Mouse (Mus musculus) cerebellum, adult (tissue): Measurements from ENCODE around the gene Camk2g.
"Not testable (repeated sequence)": the region's sequence is repeated elsewhere in the genome, so short reads cannot be mapped to it uniquely, and the experiment has no call there.

Experiments
- ATAC-seq: cut with Nextera tagmentation; 2 replicates; pipeline ENCODE4 v1.9.2; 2017; ENCODE audit warnings: mild to moderate bottlenecking, moderate library complexity, mixed read lengths; ENCODE audit not compliant: insufficient number of reproducible peaks, low FRiP score, low TSS enrichment

Camk2g gene

DNA sequence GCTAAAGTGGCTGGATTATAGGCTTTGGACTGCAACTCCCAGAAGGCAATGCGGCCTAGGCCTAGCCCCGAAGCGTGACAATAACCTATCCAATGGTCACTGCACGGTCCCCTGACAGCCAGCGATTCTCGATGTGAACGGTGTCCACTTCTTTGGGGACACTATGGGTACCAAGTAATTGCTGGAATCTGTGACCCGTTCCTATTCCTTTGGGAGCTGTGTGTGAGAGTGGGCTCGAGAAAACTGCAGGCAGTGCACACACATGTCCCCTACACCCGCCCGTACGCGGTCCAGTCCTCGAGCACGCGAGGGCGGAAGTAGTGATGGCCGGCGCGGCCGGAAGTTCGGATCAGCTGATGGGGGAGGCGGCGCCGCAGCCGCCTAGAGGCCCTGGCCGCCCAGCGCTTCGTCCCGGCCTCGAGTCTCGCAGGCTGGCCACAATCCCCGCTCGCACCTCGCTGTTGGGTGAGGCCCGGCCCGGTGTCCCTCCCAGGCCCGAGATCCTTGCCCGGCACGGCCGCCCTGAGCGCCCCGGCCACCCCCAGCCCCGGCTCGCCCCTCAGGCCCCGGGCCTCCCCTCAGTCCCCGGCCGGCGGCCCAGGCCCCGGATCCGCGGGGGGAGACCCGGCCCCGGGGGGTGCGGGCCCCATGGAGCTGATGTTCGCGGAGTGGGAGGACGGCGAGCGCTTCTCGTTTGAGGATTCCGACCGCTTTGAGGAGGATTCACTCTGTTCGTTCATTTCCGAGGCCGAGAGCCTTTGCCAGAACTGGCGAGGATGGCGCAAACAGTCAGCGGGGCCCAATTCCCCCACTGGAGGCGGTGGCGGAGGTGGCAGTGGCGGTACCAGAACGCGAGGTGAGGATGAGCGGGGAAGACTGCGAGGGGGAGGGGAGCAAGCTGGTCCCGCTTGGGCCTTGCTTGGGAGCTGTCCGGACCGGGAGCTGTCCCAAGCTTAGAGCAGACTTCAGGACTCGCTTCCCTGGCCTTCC, 86.4 kb downstream of the Camk2g start, which contains the start of gene Zswim8:
Zswim8 (plus strand) TSS at position 352 of the 990 bp plus-strand sequence.
- ATAC-seq, result peak; percentile 95

DNA sequence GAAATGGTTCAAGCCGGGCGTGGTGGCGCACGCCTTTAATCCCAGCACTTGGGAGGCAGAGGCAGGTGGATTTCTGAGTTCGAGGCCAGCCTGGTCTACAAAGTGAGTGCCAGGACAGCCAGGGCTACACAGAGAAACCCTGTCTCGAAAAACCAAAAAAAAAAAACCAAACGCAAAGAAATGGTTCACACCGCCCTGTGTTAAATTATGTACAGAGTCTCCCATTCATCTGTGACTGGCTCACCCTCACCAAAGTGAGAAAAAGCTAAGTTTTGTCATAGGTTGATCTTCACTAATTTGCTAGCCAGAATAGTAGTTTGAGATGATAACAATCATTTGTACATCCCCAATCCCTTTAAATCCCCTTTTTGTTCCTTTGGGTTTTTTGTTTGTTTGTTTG, 90.4 kb downstream of the Camk2g start:
- not testable (repeated sequence) for ATAC-seq

- peak; percentile 60 for ATAC-seq
These were observed 91.0 kb downstream of the Camk2g start, which contains the start of gene Chchd1 for GRCm38 (mm10) chr14:20702741-20703381. TSS of gene Chchd1 (plus strand) at chr14:20703006.

DNA sequence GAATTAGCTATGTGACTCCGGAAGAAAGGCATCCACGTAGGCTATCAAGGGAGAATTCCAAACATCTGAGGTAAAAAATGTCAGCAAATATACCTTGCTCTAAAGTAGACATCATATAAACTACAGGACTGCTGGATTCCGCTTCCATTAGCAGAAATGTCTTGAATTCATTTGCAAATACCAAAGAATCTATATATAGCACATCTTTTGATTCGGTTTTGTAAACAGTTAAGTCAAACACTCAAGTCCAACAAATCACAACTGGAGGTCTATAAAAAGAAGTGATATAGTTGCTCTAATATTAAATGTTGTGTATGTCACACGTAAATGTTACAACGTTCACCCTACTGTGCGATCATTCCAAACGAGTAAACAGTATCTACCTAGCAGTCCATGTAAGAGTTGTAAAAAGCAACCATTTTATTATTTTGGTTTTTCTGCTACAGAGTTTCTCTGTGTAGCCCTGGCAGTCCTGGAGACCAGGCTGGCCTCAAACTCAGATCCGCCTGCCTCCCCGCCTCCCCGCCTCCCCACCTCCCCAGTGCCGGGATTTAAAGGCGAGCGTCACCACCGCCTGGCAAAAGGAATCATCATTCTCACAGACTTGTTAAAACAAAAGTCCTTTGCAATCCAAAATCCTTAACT, 91.7 kb downstream of the Camk2g start:
- no peak for ATAC-seq

DNA sequence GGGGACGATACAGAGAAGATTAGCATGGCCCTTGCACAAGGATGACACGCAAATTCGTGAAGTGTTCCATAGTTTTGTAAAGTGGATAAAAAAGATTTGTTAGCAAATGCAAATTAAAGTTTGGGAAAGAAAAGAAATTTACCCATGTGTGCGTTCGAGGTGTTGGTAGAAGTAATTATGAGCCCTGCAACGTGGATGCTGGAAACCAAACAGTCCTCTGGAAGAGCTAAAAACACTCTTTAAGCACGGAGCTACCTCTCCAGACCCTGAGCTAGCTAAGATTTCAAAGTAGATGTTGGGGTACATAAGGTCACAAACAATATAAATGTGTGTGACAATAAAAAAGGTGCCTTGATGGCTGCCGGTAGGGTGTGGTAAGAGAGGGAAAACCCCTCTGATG, 92.3 kb downstream of the Camk2g start:
- ATAC-seq, result no peak

- ATAC-seq, result no peak
These were observed 93.5 kb downstream of the Camk2g start for GRCm38 (mm10) chr14:20700362-20700761.

DNA sequence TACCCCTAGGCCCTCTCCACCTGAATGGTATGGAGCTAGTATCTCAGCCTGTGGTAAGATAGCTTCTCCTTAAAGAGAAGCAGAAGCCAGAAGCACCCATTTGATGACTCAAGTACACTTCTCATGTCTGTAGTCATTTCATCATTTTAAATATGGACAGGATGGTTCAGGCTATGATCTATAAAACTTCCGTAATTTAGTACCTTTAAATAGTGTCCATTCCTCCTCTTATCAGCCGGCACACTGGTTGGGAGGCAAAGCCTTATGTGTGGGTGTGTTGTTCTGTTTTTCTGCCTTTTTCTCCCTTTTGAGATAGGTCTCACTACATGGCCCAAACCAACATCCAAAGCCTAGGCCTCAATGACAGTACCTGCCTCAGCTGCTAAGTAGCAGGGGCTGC, 95.4 kb downstream of the Camk2g start:
- no peak for ATAC-seq

DNA sequence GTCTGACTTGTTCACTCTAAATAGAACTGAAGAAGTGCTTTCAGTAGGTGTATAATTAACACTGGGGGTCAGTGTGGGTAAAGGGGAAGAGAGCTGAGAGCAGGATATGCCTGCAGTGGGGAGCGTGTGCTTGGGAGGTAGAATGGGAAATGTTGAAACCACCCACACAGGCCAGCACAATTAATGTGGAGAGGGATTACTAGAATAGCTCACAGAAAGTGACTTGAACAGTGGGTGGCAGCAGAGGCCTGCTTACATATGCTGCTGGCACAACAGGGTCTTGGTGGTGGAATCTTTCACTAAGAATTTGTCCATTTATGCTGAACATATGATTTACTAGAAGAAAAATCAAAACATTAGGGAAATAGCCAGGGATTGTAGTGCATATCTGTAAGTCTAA, 96.9 kb downstream of the Camk2g start:
- no peak for ATAC-seq

GRCm38 (mm10) chr14:20695761-20696520, 97.9 kb downstream of the Camk2g start:
- ATAC-seq, result no peak

DNA sequence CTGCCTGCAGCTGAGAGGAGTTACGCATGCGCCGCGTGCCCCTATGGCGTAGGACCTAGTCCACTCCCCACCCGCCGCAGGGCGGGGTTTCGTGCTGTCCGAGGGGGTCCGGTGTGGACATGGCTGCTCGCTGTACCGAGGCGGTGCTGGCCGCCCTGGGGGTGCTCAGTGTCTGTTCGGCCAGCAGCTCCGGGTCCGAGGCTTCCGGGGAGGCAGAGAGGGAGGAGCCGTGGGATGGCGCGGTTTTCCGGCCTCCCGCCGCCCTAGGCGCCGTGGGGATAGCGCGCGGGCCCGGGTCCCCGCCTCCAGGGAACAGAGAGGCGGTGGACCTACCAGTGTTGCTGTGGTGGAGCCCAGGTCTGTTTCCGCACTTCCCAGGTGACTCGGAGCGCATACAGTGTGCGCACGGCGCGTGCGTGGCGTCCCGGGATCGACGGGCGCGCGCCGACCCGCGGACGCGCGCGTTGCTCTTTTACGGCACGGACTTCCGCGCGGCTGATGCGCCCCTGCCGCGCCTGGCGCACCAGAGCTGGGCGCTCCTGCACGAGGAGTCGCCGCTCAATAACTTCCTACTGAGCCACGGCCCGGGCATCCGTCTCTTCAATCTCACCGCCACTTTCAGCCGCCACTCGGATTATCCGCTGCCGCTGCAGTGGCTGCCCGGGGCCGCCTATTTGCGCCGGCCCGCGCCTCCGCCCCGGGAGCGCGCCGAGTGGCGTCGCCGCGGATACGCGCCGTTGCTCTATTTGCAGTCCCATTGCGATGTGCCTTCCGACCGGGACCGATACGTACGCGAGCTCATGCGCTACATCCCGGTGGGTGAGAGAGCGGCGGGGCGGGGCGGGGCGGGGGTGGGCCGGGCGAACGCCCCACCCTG, 98.8 kb downstream of the Camk2g start, which contains the start of gene Fut11:
Fut11 (plus strand) TSS at position 85 of the 877 bp plus-strand sequence.
- peak; percentile 81 for ATAC-seq

GRCm38 (mm10) chr14:20694185-20694883, 99.6 kb downstream of the Camk2g start:
- peak; percentile 6; the same call in 1 of the 2 replicates for ATAC-seq

- no peak for ATAC-seq
These were observed 100.2 kb downstream of the Camk2g start for GRCm38 (mm10) chr14:20693589-20694101.

GRCm38 (mm10) chr14:20691772-20692171, 102.1 kb downstream of the Camk2g start:
- no peak for ATAC-seq

- no peak for ATAC-seq
These were observed 104.9 kb downstream of the Camk2g start for GRCm38 (mm10) chr14:20689009-20689408.

- ATAC-seq, result no peak
These were observed 107.3 kb downstream of the Camk2g start for GRCm38 (mm10) chr14:20686576-20686975.
